Mouse (Mus musculus) embryonic stem cell, embryonic (primary cell): ENCODE results near the gene Trim59.
"Not testable (repeated sequence)": the region's sequence is repeated elsewhere in the genome, so short reads cannot be mapped to it uniquely, and the experiment has no call there.

ENCODE experiments used
- CTCF ChIA-PET, 4 experiments: fragments of 300-600 bp in 2 of 4; fragments of 350-600 bp in 2 of 4; sonication (Branson Sonifier 250); formaldehyde crosslinking; loops; one replicate each; lab custom pipeline; 2022; ENCODE audit warnings: inconsistent platforms in 2 of 4; lab: Charles Lee
- POLR2A ChIA-PET, 4 experiments: fragments of 300-600 bp in 2 of 4; fragments of 350-600 bp in 2 of 4; sonication (Branson Sonifier 250); formaldehyde crosslinking; loops; one replicate each; lab custom pipeline; 2022; ENCODE audit warnings: antibody characterized with exemption in 4 of 4, inconsistent platforms in 1 of 4; lab: Charles Lee

Gene Trim59

DNA sequence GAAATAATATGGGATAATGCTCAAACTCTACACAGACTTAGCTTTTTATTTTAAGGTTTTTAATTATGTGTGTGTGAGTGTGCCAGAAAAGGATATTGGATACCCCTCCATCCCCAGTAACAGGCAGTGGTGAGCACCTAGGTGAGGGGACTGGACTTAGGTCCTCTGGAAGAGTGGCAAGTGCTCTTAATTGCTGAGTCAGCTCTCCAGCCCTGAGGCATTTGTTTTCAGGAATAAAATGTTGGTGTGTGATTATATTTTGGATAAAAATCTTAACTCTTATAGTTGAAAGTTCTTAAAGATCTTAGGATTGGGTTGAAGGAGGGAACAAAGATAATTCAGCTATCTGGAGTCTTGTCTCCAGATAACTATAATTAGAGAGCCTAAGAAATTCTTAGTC lies 23.8 kb downstream of the Trim59 start:
- ChIA-PET POLR2A (interaction anchor here (0.6 to 16.5 kb wide), 20 partner anchors 8 to 732 kb away, joined by 3 to 256 read pairs (median 6); partner anchors contain the start of genes Ift80 (in 2 of the 4), Smc4 (in 2 of the 4) and Trim59 (in 1 of the 4)), CTCF (interaction anchor here (0.7 to 1.3 kb wide), 17 partner anchors 9 to 964 kb away, joined by 3 to 8 read pairs (median 3); partner anchors contain the start of genes Ift80 (in 1 of the 4) and Smc4 (in 1 of the 4))

DNA sequence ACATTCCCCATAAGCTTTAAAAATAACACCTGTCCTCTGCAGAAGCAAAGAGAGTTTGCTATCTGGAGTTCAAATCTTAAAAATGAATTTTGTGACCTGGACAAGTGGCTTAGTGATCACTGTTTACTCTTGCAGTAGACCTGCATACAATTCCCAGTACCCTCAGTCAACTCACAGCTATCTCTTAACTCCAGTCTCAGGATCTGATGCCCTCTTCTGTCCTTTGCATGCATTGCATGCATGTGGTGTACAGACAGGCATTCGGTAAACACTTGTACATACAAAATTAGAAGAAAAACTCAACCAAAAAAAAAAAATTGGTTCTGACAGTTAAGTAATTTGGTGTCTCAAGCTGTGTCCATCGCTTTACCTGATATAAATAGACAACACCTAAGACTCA lies 24.3 kb downstream of the Trim59 start:
- POLR2A ChIA-PET = interaction anchor here (0.6 to 16.5 kb wide), 24 partner anchors 9 to 733 kb away, joined by 3 to 256 read pairs (median 4); partner anchors contain the start of genes Ift80 (in 2 of the 4), Smc4 (in 2 of the 4) and Trim59 (in 1 of the 4)
- CTCF ChIA-PET = interaction anchor here (0.5 to 1.3 kb wide), 23 partner anchors 9 to 1589 kb away, joined by 3 to 8 read pairs (median 4); partner anchors contain the start of genes Ift80 (in 1 of the 4) and Smc4 (in 1 of the 4)

DNA sequence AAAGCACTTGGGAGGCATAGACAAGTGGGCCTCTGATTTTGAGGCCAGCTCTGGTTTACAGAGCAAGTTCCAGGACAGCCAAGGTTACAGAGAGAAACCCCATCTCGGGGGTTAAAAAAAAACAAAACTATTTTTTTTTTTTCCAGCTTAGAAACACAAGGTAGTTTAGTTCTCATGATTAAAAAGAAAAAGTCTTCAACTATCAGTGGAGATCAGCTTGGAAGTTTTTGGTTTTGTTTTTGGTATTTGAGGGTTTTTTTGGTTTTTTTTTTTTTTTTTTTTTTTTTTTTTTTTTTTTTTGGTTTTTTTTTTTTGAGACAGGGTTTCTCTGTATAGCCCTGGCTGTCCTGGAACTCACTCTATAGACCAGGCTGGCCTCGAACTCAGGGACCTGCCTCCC lies 25.9 kb downstream of the Trim59 start:
- CTCF ChIA-PET = not testable (repeated sequence)
- POLR2A ChIA-PET = interaction anchor here (0.6 to 16.5 kb wide), 23 partner anchors 9 to 575 kb away, joined by 3 to 256 read pairs (median 4); partner anchors contain the start of genes Smc4 (in 2 of the 4), Ift80 (in 1 of the 4) and Trim59 (in 1 of the 4)

DNA sequence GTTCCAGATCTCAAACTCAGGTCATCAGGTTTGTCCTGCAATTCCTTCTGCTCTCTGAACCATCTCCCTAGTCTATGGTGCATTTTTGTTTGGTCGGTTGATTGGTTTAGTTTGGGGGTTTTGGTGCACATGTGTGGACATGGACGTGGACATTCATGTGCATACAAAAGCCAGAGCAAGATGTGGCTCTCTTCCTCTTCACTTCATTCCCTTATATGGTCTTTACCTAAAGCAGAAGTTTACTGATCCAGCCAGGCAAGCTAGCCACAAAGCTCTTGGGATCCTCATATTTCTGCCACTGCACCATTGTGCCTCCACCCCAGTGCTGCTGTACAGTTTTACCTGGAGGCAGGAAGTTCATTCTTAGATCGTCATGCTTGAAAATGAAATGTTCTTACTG lies 27.4 kb downstream of the Trim59 start:
- ChIA-PET POLR2A (interaction anchor here in 3 of 4 experiments (0.8 to 16.5 kb wide), 9 partner anchors 8 to 28 kb away, joined by 3 to 256 read pairs (median 5); partner anchors contain the start of genes Smc4 (in 2 of the 3), Ift80 (in 1 of the 3) and Trim59 (in 1 of the 3)), CTCF (no interaction called here)

DNA sequence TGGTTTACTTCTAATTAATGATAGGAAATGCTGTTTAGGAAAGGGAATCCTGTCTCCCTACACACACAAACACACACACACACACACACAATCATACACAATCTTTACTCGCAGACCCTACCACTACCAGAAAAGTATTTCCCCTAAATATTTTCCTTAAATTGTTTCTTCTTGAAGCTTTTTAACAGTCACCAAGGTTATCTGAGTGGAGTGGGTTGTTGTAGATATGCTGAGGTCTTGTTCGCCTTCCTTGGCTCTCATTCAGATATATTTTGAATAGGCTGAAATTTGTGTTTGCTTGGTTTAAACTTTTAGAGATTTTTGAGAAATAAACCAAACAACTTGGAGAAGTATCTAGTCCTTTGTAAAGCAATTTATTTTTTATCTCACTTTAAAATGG lies 35.7 kb downstream of the Trim59 start:
- CTCF ChIA-PET = no interaction called here
- POLR2A ChIA-PET = interaction anchor here in 2 of 4 experiments (0.7 to 6.7 kb wide), 11 partner anchors 8 to 118 kb away, joined by 3 to 43 read pairs (median 6); partner anchors contain the start of genes Kpna4 (in 1 of the 2) and Trim59 (in 1 of the 2)

DNA sequence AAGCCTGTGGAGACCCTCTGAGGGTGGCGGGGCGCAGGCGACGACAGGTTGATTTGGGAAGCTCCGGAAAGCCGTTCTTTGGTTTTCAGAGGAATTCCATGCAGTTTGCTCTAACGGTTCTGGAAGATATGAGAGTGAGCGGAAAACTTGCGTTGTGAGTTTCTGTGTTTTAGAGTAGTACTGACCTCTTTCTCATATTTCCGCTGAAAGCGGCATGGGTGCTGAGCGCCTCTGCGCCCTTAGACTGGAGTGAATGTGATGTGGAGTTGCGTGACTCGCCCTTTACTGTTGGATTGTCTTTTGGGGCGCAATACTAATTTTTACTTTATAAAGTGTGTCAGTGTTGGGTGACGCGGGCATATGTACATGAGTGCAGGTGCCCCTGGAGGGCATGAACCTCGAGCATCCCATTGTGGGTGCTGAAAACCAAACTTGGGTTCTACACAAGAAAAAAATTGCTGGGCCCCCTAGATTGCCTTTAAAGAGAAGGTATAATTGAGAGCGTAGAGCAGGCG lies 38.3 kb downstream of the Trim59 start:
- CTCF ChIA-PET = interaction anchor here in 1 of 4 experiments (1.4 kb wide), 1 partner anchor 14 kb away, joined by 4 read pairs; no protein-coding TSS in a partner anchor
- POLR2A ChIA-PET = interaction anchor here in 3 of 4 experiments (0.5 to 6.7 kb wide), 30 partner anchors 9 to 588 kb away, joined by 3 to 48 read pairs (median 6); partner anchors contain the start of genes Trim59 (in 3 of the 3), Kpna4 (in 1 of the 3) and Ppm1l (in 1 of the 3)

DNA sequence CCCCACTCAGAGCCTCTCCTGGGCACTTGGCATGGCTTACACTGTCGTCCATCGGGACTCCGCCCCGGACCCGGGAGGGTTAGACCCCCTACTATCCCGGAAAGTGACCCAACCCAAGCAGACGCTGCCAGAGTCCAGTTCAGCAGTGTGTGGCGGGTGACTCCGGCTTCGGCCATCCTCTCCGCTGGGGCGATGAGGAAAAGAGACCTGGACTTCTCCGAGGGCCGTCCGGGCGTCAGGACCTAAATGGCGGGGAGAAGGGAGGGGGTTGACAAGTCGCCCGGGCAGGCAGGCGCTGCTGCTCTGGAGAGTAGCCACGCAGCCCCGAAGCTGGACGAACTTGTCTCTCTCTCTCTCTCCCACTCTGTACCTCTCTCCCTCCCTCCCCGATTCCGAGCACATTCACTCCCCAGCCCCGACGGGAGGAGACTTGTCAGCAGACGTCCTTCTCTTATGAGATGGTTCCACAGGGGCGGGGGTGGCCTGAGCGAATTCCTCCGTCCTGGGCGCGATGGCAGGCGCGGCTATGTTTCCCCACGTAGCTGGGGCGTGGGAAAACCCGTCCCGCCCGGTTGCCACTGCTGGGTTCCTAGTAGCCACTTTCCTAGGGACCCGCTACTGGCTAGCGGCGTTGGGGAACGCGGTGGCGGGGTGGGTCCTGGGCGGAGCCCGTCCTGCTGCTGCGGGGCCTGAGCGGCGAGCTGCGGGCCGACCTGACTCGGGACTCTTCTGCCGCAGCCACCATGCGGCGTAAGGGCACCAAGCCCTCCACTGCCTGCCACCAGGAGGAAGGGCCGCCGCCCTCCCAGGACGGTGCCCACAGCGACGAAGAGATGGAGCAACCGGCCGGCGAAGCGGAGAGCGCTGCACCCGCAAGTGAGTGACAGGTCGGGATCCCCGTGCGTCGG lies 39.0 kb downstream of the Trim59 start:
- ChIA-PET POLR2A (interaction anchor here in 3 of 4 experiments (0.6 to 6.7 kb wide), 40 partner anchors 8 to 716 kb away, joined by 3 to 48 read pairs (median 6); partner anchors contain the start of genes Kpna4 (in 3 of the 3), Trim59 (in 3 of the 3), Nmd3 (in 1 of the 3) and Ppm1l (in 1 of the 3)), CTCF (no interaction called here)

DNA sequence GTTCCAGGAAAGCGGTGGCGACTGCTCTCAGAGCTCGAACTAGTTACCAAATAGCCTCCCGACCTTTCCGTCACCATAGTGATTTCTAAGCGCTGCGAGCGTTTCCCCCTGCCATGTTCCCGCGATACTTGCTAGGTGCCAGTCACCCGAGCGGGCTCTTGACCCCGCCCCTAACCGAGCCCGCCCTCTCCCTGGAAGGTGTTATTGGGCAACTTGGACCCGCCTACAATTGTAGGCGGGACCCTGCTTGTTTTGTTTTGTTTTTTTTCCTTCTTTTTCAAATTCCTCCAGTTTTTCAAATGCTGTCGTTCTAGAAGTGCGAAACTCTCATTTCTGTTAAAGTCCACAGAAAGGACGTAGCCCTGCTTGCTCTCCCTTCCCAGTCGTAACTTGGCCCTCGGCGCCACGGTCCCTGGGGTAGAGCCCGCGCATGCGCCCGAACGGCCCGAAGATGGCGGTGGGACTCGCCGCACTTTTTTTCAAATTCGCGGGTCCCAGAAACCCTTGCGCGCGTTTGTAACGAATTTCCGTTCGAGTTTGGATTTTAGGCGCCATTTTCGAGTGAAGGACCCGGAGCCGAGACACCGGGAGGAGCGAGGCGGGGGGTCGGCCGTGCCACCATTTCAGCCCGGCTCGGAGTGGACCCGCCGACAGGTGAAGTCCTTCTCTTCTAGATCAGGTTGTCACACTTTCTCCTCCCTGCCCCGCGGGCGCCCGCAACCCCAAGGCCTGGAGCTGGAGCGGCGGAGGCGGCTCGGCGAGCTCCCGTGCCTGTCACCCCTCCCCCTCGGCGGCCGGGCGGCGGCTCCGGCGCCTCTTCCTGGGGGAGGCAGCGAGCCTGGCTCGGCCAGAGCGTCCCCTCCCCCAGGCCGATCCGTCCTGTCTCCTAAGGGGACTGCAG lies 39.9 kb downstream of the Trim59 start, which contains the start of the genes Ift80 and Smc4:
TSS of gene Ift80 (minus strand) at position 134 of the 901 bp plus-strand sequence.
TSS of gene Smc4 (plus strand) at position 302 of the 901 bp plus-strand sequence.
- ChIA-PET CTCF (interaction anchor here in 1 of 4 experiments (1.0 kb wide), 1 partner anchor 16 kb away, joined by 3 read pairs; no protein-coding TSS in a partner anchor), POLR2A (interaction anchor here in 3 of 4 experiments (0.6 to 6.7 kb wide), 46 partner anchors 9 to 717 kb away, joined by 3 to 48 read pairs (median 4); partner anchors contain the start of genes Kpna4 (in 3 of the 3), Trim59 (in 3 of the 3) and Nmd3 (in 1 of the 3))

DNA sequence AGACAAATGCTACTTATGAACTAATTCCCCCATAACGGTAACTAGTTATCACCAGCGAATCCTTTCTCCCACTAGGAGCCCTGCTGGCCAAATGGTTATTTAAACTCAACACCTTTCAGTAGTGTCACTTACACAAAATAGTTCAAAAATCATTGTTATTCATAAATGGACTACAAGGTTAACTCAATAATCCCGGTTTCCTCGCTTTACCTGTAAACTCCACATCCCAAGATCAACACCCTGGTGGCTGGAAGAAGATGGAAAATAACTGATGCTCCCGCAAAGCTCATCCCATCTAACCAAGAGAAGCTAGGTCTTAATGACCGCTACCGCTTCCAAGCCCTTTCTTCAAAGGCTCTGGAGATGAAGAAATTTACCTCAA lies 40.5 kb downstream of the Trim59 start:
- CTCF ChIA-PET = interaction anchor here in 1 of 4 experiments (1.0 kb wide), 1 partner anchor 16 kb away, joined by 3 read pairs; no protein-coding TSS in a partner anchor
- POLR2A ChIA-PET = interaction anchor here in 3 of 4 experiments (0.6 to 6.7 kb wide), 30 partner anchors 8 to 469 kb away, joined by 3 to 48 read pairs (median 5); partner anchors contain the start of genes Kpna4 (in 2 of the 3) and Trim59 (in 2 of the 3)

DNA sequence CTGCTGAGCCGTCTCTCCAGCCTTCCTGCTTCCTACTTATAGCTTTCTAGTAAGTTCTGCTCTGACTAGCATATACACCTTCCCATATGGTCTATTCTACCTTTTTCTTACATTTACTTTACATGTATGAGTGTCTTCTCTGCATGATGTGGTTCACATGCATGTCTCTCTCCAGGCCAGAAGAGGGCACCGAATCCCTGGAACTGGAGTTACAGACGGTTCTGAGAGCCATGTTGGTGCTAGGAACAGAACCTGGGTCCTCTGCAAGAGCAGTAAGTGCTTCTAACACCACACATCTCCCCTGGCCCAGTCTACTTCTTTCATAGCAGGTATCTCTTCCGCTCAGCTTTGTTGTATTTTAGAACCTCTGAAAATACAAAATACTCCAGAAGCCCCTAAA lies 41.8 kb downstream of the Trim59 start:
- CTCF ChIA-PET = interaction anchor here in 2 of 4 experiments (0.6 to 0.9 kb wide), 3 partner anchors 18 to 808 kb away, joined by 3 to 5 read pairs (median 4); no protein-coding TSS in a partner anchor

DNA sequence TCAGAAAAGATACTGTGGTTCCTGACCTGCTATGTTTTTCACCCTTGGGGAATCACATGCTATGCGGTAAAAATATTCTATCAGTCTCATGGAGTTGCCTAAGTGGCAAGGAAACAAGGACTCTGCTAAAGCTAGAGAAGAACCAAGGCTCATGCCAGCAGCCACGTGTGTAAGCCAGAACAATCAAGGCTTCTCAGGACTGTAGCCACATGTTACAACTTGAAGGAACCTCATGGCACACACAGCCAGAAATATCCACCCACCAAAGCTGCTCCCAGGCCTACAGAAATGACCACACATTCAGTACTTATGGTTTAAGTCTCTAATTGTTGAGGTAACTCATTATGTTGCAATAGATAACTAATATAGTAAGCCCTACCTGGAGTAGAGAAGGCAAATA lies 58.0 kb downstream of the Trim59 start:
- CTCF ChIA-PET = no interaction called here
- POLR2A ChIA-PET = no interaction called here

More for the DNA sequence above, 41.8 kb downstream of the Trim59 start:
- POLR2A ChIA-PET = interaction anchor here in 2 of 4 experiments (0.6 to 6.7 kb wide), 6 partner anchors 8 to 512 kb away, joined by 3 to 43 read pairs (median 6); partner anchors contain the start of gene Trim59 (in 1 of the 2)
